Mouse (Mus musculus) forebrain, embryonic 14.5 days (tissue): ENCODE data around the gene Serpinb9c. TPM values are rescaled to one million over a fixed set of nuclear protein-coding genes. Genes with fewer than 3 reads are reported as not detected.

ENCODE experiments used
- polyA plus RNA-seq: library from polyadenylated mRNA; unstranded; fragments of >200 nt; fragmentation: Nextera tagmentation; extraction: Ambion mirVana; gene quantifications from 2 replicates; pipeline ENCODE4 v1.2.1, GENCODE M21; 2014

The Serpinb9c gene
- polyA plus RNA-seq, 1 experiment from 2014 or later = not detected

Other genes with a start within 250 kb of the Serpinb9c start
- 1.3 and 1.8 TPM in 2 replicates for gene Serpinb6b, start 194.5 kb downstream of the Serpinb9c start, polyA plus RNA-seq
- gene Serpinb9, start 156.5 kb downstream of the Serpinb9c start, polyA plus RNA-seq = 1.2 and 1.3 TPM in 2 replicates
- gene Serpinb9b, start 132.3 kb downstream of the Serpinb9c start, polyA plus RNA-seq = 0.25 and 0.61 TPM in 2 replicates
- 7.1 and 7.5 TPM in 2 replicates for gene Serpinb1b, start 81.2 kb downstream of the Serpinb9c start, polyA plus RNA-seq
- not detected in 2 replicates for gene Serpinb9d, start 33.2 kb upstream of the Serpinb9c start, polyA plus RNA-seq
- not detected in 2 replicates for gene Serpinb9e, start 89.9 kb upstream of the Serpinb9c start, polyA plus RNA-seq
- not detected in 2 replicates for gene Serpinb9f, start 164.3 kb upstream of the Serpinb9c start, polyA plus RNA-seq
- not detected in 2 replicates for gene Gm11397, start 236.0 kb upstream of the Serpinb9c start, polyA plus RNA-seq